Mouse (Mus musculus): Measurements from ENCODE around the gene Ddi1. TPM values are rescaled to one million over a fixed set of nuclear protein-coding genes. Genes with fewer than 3 reads are reported as not detected.

Ddi1 gene
- 0.06 and 0.08 TPM in 2 replicates for polyA plus RNA-seq (2015; fragmentation: Nextera tagmentation; extraction: Ambion mirVana)

DNA sequence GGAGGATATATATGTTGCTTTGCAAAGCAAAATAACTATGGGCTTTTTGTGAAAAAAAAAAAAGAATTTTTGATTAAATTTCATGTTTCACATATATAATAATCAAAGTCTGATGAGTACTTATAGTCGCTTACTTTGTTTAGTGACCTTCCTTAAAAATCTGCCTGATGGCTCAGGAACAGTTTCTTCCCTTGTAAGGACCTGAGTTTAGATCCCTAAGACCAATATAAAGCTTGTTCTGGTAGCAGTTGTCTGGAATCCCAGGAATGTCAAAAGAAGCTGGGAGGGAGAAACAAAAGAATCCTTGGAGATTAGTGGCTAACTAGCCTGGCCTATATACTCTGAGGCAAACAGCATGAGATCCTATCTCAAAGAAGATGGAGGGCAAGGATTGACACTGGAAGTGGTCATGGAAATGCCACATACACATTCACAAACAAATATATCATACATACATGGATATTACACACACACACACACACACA, at the start of gene Ddi1:
Ddi1 (minus strand) TSS at position 51 of the 485 bp plus-strand sequence.
- no peaks in the 10 kb centered on the region for H3K4me1 ChIP-seq (replicated peaks; ENCODE audit: insufficient read depth, low read length)
- TF ChIP-seq CTCF (IDR thresholded peaks at IDR 0.05; ENCODE audit: low read depth), result no peak
- no peak within 1 kb of the TSS for H3K4me2 ChIP-seq (ENCODE audit: low read length)
- DNase-seq (ENCODE audit: low spot score) (peak; percentile 54), ATAC-seq (replicated peaks; ENCODE audit: low FRiP score, low read depth) (no peak)
- 86% methylated on average over 1 of the region's 1 CpGs for WGBS
- no peak within 1 kb of the TSS for H3K9ac ChIP-seq (ENCODE audit: low read depth, low read length)
- no peaks in the 10 kb centered on the region for H3K9me3 ChIP-seq (replicated peaks; ENCODE audit: low read length)
- H3K27me3 ChIP-seq (ENCODE audit: insufficient read depth, low read length), result no peaks in the 10 kb centered on the region
- H3K4me3 ChIP-seq (replicated peaks; ENCODE audit: low read depth, low read length), result no peak within 1 kb of the TSS
- no peak within 1 kb of the TSS for H3K27ac ChIP-seq
- H3K36me3 ChIP-seq (ENCODE audit: insufficient read depth, low read length), result no peaks in the 10 kb centered on the region

DNA sequence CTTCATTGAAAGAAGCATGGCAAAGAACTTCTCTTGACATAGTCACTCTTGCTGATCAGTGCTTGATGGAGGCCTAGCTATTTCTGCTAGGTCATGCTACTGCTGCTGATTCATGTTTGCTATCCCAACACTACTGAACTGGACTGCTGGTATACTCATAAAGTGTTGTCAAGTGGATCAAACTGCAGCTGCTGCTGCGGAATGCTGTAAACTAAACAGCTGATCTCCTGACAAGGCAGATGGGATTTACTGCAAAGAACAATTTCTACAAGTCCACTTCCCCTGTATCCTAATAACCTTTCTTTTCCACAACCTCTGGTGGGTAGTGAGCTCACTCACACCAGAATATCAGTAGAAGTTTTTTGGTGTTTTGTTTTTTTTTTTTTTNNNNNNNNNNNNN, 47.5 kb upstream of the Ddi1 start:
- Histone ChIP-seq H3K27ac (no peak overlapping the region), H3K9me3 (replicated peaks; ENCODE audit: low read length) (no peaks in the 10 kb centered on the region), H3K9ac (ENCODE audit: low read depth, low read length) (no peak overlapping the region), H3K36me3 (ENCODE audit: insufficient read depth, low read length) (no peaks in the 10 kb centered on the region), H3K4me1 (replicated peaks; ENCODE audit: insufficient read depth, low read length) (no peaks in the 10 kb centered on the region), H3K4me3 (replicated peaks; ENCODE audit: low read depth, low read length) (no peak overlapping the region), H3K27me3 (ENCODE audit: insufficient read depth, low read length) (no peaks in the 10 kb centered on the region), H3K4me2 (ENCODE audit: low read length) (no peak overlapping the region)
- ATAC-seq (replicated peaks; ENCODE audit: low FRiP score, low read depth), result no peak
- TF ChIP-seq CTCF (IDR thresholded peaks at IDR 0.05; ENCODE audit: low read depth), result no peak
- WGBS, result 40% methylated on average over 1 of the region's 1 CpGs
- peak; percentile 19 for DNase-seq (ENCODE audit: low spot score)

DNA sequence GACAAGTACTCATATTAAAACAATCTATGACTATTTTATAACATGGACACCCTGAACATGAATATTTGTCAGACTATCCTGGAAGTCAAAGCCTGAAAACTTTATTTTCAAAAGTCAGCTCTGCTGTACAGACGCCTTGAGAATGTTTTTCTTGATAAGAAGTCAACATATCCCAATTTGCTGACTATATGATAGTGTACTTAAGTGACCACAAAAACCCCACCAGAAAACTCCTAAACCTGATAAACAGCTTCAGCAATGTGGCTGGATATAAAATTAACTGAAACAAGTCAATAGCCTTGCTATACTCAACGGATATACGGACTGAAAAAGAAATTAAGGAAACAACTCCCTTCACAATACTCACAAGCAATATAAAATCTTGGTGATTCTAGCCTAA, 36.2 kb upstream of the Ddi1 start:
- no peak overlapping the region for H3K9ac ChIP-seq (ENCODE audit: low read depth, low read length)
- no peak overlapping the region for H3K27ac ChIP-seq
- no peak overlapping the region for H3K4me3 ChIP-seq (replicated peaks; ENCODE audit: low read depth, low read length)
- no peaks in the 10 kb centered on the region for H3K9me3 ChIP-seq (replicated peaks; ENCODE audit: low read length)
- DNase-seq (ENCODE audit: low spot score) (no peak), ATAC-seq (replicated peaks; ENCODE audit: low FRiP score, low read depth) (no peak)
- TF ChIP-seq CTCF (IDR thresholded peaks at IDR 0.05; ENCODE audit: low read depth), result no peak
- H3K4me2 ChIP-seq (ENCODE audit: low read length), result no peak overlapping the region
- H3K27me3 ChIP-seq (ENCODE audit: insufficient read depth, low read length), result no peaks in the 10 kb centered on the region
- H3K36me3 ChIP-seq (ENCODE audit: insufficient read depth, low read length), result no peaks in the 10 kb centered on the region
- WGBS, result 90% methylated on average over 3 of the region's 3 CpGs
- no peaks in the 10 kb centered on the region for H3K4me1 ChIP-seq (replicated peaks; ENCODE audit: insufficient read depth, low read length)

DNA sequence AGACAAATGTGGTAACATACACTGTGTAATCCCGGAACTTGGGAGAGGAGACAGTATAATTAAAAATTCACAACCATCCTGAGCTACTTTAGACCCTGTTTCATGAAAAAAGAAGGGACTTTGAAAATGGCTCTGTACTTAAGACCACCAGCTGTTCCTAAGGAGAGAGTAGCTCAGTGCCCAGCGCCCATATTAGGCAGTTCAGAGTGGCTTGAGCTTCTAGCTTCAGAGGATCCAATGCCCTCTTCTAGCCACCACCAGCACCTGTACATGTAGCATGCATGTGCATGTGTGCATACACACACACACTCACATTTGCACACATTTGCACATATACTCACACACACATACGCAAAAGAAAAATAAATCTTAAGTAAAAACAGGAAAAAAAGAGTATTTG, 34.9 kb upstream of the Ddi1 start:
- Histone ChIP-seq H3K9me3 (replicated peaks; ENCODE audit: low read length) (no peaks in the 10 kb centered on the region), H3K9ac (ENCODE audit: low read depth, low read length) (no peak overlapping the region), H3K36me3 (ENCODE audit: insufficient read depth, low read length) (no peaks in the 10 kb centered on the region), H3K27me3 (ENCODE audit: insufficient read depth, low read length) (no peaks in the 10 kb centered on the region), H3K4me1 (replicated peaks; ENCODE audit: insufficient read depth, low read length) (no peaks in the 10 kb centered on the region), H3K4me3 (replicated peaks; ENCODE audit: low read depth, low read length) (no peak overlapping the region), H3K27ac (no peak overlapping the region), H3K4me2 (ENCODE audit: low read length) (no peak overlapping the region)
- WGBS, result 94% methylated on average over 3 of the region's 3 CpGs
- no peak for TF ChIP-seq CTCF (IDR thresholded peaks at IDR 0.05; ENCODE audit: low read depth)
- DNase-seq (ENCODE audit: low spot score) (no peak), ATAC-seq (replicated peaks; ENCODE audit: low FRiP score, low read depth) (no peak)

DNA sequence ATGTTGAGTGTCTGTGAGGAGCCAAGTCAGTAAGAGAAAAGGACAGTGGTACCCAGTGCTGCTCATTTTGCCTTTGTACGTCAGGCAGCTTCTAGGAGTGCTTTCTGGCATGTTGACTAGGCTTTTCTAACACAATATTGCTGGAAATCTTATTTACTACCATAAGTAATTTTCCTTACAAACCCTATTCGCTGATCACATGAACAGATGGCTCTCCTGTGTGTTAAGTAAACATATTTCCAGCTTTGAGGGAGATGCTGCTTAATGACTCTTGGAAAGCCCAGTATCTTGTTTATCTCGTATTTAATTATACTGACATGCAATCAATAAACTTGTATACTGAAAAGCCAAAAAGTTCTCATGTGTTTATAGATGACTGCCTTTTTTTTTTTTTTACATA, 32.4 kb upstream of the Ddi1 start:
- no peaks in the 10 kb centered on the region for H3K27me3 ChIP-seq (ENCODE audit: insufficient read depth, low read length)
- H3K4me2 ChIP-seq (ENCODE audit: low read length), result no peak overlapping the region
- H3K4me3 ChIP-seq (replicated peaks; ENCODE audit: low read depth, low read length), result no peak overlapping the region
- no peak overlapping the region for H3K9ac ChIP-seq (ENCODE audit: low read depth, low read length)
- no peaks in the 10 kb centered on the region for H3K4me1 ChIP-seq (replicated peaks; ENCODE audit: insufficient read depth, low read length)
- DNase-seq (ENCODE audit: low spot score) (no peak), ATAC-seq (replicated peaks; ENCODE audit: low FRiP score, low read depth) (no peak)
- WGBS, result 61% methylated on average over 3 of the region's 3 CpGs
- H3K36me3 ChIP-seq (ENCODE audit: insufficient read depth, low read length), result no peaks in the 10 kb centered on the region
- TF ChIP-seq CTCF (IDR thresholded peaks at IDR 0.05; ENCODE audit: low read depth), result no peak
- H3K9me3 ChIP-seq (replicated peaks; ENCODE audit: low read length), result no peaks in the 10 kb centered on the region
- no peak overlapping the region for H3K27ac ChIP-seq

DNA sequence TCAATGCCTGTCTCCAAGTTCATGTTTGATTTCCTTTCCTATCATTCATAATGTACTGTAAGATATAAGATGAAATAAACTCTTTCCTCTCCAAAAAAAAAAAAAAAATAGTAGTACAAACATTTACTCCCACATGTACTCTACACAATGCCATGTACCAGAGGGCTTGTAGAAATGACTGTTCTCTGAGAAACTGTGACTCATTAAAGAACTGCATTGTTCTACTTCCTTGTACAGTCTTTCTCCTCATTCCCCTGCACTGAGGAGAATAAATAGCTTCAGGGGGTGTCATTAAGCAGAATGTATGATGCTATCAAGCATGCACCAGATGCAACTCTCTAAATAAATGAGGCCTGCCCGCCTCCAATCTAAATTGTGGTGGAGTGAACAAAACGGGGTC, 28.9 kb upstream of the Ddi1 start:
- no peaks in the 10 kb centered on the region for H3K36me3 ChIP-seq (ENCODE audit: insufficient read depth, low read length)
- H3K4me2 ChIP-seq (ENCODE audit: low read length), result no peak overlapping the region
- ATAC-seq (replicated peaks; ENCODE audit: low FRiP score, low read depth), result no peak
- no peak overlapping the region for H3K27ac ChIP-seq
- no peaks in the 10 kb centered on the region for H3K27me3 ChIP-seq (ENCODE audit: insufficient read depth, low read length)
- no peak for DNase-seq (ENCODE audit: low spot score)
- TF ChIP-seq CTCF (IDR thresholded peaks at IDR 0.05; ENCODE audit: low read depth), result no peak
- no peak overlapping the region for H3K4me3 ChIP-seq (replicated peaks; ENCODE audit: low read depth, low read length)
- no peaks in the 10 kb centered on the region for H3K4me1 ChIP-seq (replicated peaks; ENCODE audit: insufficient read depth, low read length)
- H3K9me3 ChIP-seq (replicated peaks; ENCODE audit: low read length), result no peaks in the 10 kb centered on the region
- H3K9ac ChIP-seq (ENCODE audit: low read depth, low read length), result no peak overlapping the region
- WGBS, result 75% methylated on average over 2 of the region's 2 CpGs

DNA sequence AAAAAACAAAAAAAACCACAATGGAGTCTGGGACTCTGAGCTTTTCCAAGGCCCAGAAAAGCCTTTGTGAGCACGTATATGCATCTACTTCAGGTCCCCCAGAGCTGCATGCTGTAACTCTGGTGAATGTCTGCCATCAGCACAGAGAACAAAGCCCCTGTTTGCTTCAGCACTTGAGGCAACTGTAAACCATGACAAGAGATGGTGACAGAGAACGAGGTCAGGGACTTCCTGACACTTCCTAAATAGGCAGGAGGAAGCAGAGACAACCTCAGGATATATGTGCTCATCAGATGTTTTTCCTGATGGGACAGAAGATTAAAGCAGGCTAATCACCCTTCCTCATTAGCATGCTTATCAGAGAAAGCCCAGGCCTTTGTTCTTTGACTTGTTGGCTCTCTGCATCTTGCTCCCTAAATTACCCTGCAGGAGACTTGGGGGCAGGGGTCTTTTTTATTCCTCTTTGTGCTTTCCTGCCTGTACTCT, 19.6 kb upstream of the Ddi1 start:
- peak; percentile 15 for DNase-seq (ENCODE audit: low spot score)
- no peaks in the 10 kb centered on the region for H3K9me3 ChIP-seq (replicated peaks; ENCODE audit: low read length)
- no peak overlapping the region for H3K4me3 ChIP-seq (replicated peaks; ENCODE audit: low read depth, low read length)
- H3K4me1 ChIP-seq (replicated peaks; ENCODE audit: insufficient read depth, low read length), result no peaks in the 10 kb centered on the region
- ATAC-seq (replicated peaks; ENCODE audit: low FRiP score, low read depth), result no peak
- WGBS, result 31% methylated on average over 2 of the region's 2 CpGs
- no peak overlapping the region for H3K9ac ChIP-seq (ENCODE audit: low read depth, low read length)
- no peak for TF ChIP-seq CTCF (IDR thresholded peaks at IDR 0.05; ENCODE audit: low read depth)
- no peak overlapping the region for H3K4me2 ChIP-seq (ENCODE audit: low read length)
- no peaks in the 10 kb centered on the region for H3K27me3 ChIP-seq (ENCODE audit: insufficient read depth, low read length)
- H3K27ac ChIP-seq, result no peak overlapping the region
- H3K36me3 ChIP-seq (ENCODE audit: insufficient read depth, low read length), result no peaks in the 10 kb centered on the region

Data from kidney, postnatal 0 days (tissue).